Mouse (Mus musculus): Measurements from ENCODE around the gene Ptk7.
"Not testable (repeated sequence)": the region's sequence is repeated elsewhere in the genome, so short reads cannot be mapped to it uniquely, and the experiment has no call there.

Ptk7 gene

GRCm38 (mm10) chr17:46605126-46605525 lies 24.2 kb downstream of the Ptk7 start:
- no peak for DNase-seq

GRCm38 (mm10) chr17:46603229-46603628 lies 26.1 kb downstream of the Ptk7 start:
- no peak for DNase-seq

- no peak for DNase-seq
Measured at GRCm38 (mm10) chr17:46602212-46602611, 27.1 kb downstream of the Ptk7 start.

GRCm38 (mm10) chr17:46600569-46600968 lies 28.7 kb downstream of the Ptk7 start:
- DNase-seq, result no peak

GRCm38 (mm10) chr17:46598963-46599362 lies 30.3 kb downstream of the Ptk7 start:
- no peak for DNase-seq

- DNase-seq, result no peak
Measured at GRCm38 (mm10) chr17:46597956-46598355, 31.3 kb downstream of the Ptk7 start.

- DNase-seq, result no peak
Measured at GRCm38 (mm10) chr17:46595336-46595735, 34.0 kb downstream of the Ptk7 start.

- DNase-seq, result peak; percentile 52
Measured at GRCm38 (mm10) chr17:46594606-46595005, 34.7 kb downstream of the Ptk7 start.

GRCm38 (mm10) chr17:46593124-46593523 lies 36.2 kb downstream of the Ptk7 start:
- DNase-seq, result no peak

- no peak for DNase-seq
Measured at GRCm38 (mm10) chr17:46591406-46591805, 37.9 kb downstream of the Ptk7 start.

- no peak for DNase-seq
Measured at GRCm38 (mm10) chr17:46590439-46590838, 38.9 kb downstream of the Ptk7 start.

GRCm38 (mm10) chr17:46589635-46590314 lies 39.5 kb downstream of the Ptk7 start:
- no peak for DNase-seq

- DNase-seq, result no peak
Measured at GRCm38 (mm10) chr17:46588913-46589312, 40.4 kb downstream of the Ptk7 start.

- no peak for DNase-seq
Measured at GRCm38 (mm10) chr17:46588173-46588572, 41.1 kb downstream of the Ptk7 start.

- no peak for DNase-seq
Measured at GRCm38 (mm10) chr17:46586327-46586726, 43.0 kb downstream of the Ptk7 start.

GRCm38 (mm10) chr17:46578650-46579049 lies 50.7 kb downstream of the Ptk7 start:
- DNase-seq, result peak; percentile 40

GRCm38 (mm10) chr17:46576070-46576469 lies 53.2 kb downstream of the Ptk7 start:
- DNase-seq, result no peak

GRCm38 (mm10) chr17:46574535-46574934 lies 54.8 kb downstream of the Ptk7 start:
- DNase-seq, result no peak

GRCm38 (mm10) chr17:46571005-46571404 lies 58.3 kb downstream of the Ptk7 start:
- no peak for DNase-seq

- DNase-seq, result no peak
Measured at GRCm38 (mm10) chr17:46559146-46559545, 70.2 kb downstream of the Ptk7 start.

- DNase-seq, result no peak
Measured at GRCm38 (mm10) chr17:46558151-46558550, 71.2 kb downstream of the Ptk7 start.

GRCm38 (mm10) chr17:46557321-46557720 lies 72.0 kb downstream of the Ptk7 start:
- DNase-seq, result not testable (repeated sequence)

GRCm38 (mm10) chr17:46556584-46556945 lies 72.7 kb downstream of the Ptk7 start:
- peak; percentile 82 for DNase-seq

GRCm38 (mm10) chr17:46555673-46556583 lies 73.4 kb downstream of the Ptk7 start, which contains the start of gene Srf:
Gene Srf (minus strand): TSS chr17:46556175.
- peak; percentile 99 for DNase-seq
